Comparison of ENCODE assay signal across 8 mouse cellular contexts in the genomic region with DNA sequence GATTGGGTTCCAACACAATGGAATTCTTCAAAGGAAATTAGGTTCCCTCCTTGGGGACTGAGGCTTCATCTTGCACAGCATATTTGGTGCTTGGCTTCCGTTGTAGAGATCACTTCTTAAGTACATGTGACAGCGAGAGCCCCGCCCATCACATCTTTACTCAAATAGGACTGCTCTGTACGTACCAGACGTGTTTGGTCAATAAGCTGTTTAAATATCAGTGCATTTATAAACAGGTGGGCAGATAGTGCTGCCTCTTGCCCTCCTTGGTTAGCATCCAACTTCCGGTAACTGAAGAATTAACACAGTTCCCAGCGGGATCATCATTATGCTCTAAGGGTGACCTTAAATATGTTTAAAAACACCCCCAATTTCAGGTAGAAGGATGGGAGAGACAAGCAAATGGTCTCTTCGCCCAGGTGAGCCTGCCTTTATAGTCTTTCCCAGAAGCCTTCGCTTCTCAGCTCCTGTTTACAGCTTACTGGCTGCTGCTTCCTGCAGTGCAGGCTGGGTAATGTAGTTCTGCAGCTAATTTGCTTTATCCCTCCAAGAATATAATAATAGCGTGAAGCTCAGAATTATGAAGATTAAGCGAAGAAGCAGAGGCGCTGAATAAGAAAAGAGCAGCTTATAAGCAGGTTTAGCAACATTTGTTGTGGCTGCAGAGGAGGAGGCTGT.
DNase-seq lines count a peak whose midpoint lies in the region; ATAC-seq lines count a peak whose summit lies in the region.

No protein-coding gene starts in this region.

- no peak for ATAC-seq in heart, embryonic 14.5 days (ENCODE audit: insufficient number of reproducible peaks, insufficient read depth, low FRiP score, low read depth)

- no peak overlapping the region for H3K9ac ChIP-seq in heart, embryonic 14.5 days (ENCODE audit: low read length)

- no peaks in the 10 kb centered on the region for H3K9me3 ChIP-seq in heart, embryonic 14.5 days (ENCODE audit: control insufficient read depth, low read length)

- H3K27me3 ChIP-seq in heart, embryonic 14.5 days (ENCODE audit: control insufficient read depth, insufficient read depth, low read length) = no peaks in the 10 kb centered on the region

- DNase-seq in layer of hippocampus, adult 11-12 months (ENCODE audit: low spot score) = peak; percentile 61
- DNase-seq in layer of hippocampus, adult 9-10 months (ENCODE audit: low spot score) = no peak
- DNase-seq in cerebellum, adult 8-10 months = peak; percentile 50
- peak; percentile 59 to 66 for DNase-seq in left cerebral cortex, adult 18-20 months (ENCODE audit: low spot score in 2 of 2)
- peak; percentile 26 for DNase-seq in retina, adult 2 months (ENCODE audit: low read depth, low spot score)
- DNase-seq in Muller cell, postnatal 12 days (ENCODE audit: inconsistent ontology term) = no peak
- no peak for DNase-seq in spleen, adult 18-20 months

- H3K4me2 ChIP-seq in heart, embryonic 14.5 days (ENCODE audit: low read length) = peak overlapping the region; percentile 50

- no peak overlapping the region for H3K27ac ChIP-seq in heart, embryonic 14.5 days (replicated peaks in 1 of 2; ENCODE audit: control insufficient read depth in 1 of 2, insufficient read depth in 1 of 2, low read depth in 2 of 2, low read length in 2 of 2)

- no peaks in the 10 kb centered on the region for H3K36me3 ChIP-seq in heart, embryonic 14.5 days (ENCODE audit: control insufficient read depth, insufficient read depth, low read length)

- peaks cover 0 to 2% of the 10 kb centered on the region in 2 experiments; a peak in 2 of 4 replicates for H3K4me1 ChIP-seq in heart, embryonic 14.5 days (ENCODE audit: control insufficient read depth in 2 of 2, insufficient read depth in 2 of 2, low read length in 2 of 2)

- 0 out of 4 replicates have a peak overlapping the region, but pooled peaks of 1 of the 2 experiments have one; percentile 6 for H3K4me3 ChIP-seq in heart, embryonic 14.5 days (ENCODE audit: control insufficient read depth in 1 of 2, insufficient read depth in 1 of 2, low read depth in 1 of 2, low read length in 2 of 2)

- 61% methylated on average over 12 of the region's 12 CpGs for WGBS in heart, embryonic 14.5 days

Comparison
In these comparisons a context has a peak if more than half of its experiments do, and no peak if none do; other contexts are left out.
1. DNase-seq: peak in layer of hippocampus, adult 11-12 months (single experiment), cerebellum, adult 8-10 months (single experiment), left cerebral cortex, adult 18-20 months (2 of 2) and retina, adult 2 months (single experiment); none in layer of hippocampus, adult 9-10 months (single experiment), Muller cell, postnatal 12 days (single experiment) and spleen, adult 18-20 months (0 of 2).